Mouse (Mus musculus) gastrocnemius, postnatal 25 days (tissue): ENCODE measurements around the gene Zfp148. TPM values are rescaled to one million over a fixed set of nuclear protein-coding genes. Genes with fewer than 3 reads are reported as not detected.
"Not testable (repeated sequence)": the region's sequence is repeated elsewhere in the genome, so short reads cannot be mapped to it uniquely, and the experiment has no call there.

Experiments used
- DNase-seq: peaks from one replicate; pipeline ENCODE4 v3.0.0; 2022
- total RNA-seq, 2 experiments: library from RNA; stranded (reverse); gene quantifications; 1 replicate in 1 of 2; 2 replicates in 1 of 2; pipeline ENCODE4 v1.2.3; 2021

Zfp148 gene
- total RNA-seq, 2 experiments from 2014 or later = 18.8 to 21.9 TPM

DNA sequence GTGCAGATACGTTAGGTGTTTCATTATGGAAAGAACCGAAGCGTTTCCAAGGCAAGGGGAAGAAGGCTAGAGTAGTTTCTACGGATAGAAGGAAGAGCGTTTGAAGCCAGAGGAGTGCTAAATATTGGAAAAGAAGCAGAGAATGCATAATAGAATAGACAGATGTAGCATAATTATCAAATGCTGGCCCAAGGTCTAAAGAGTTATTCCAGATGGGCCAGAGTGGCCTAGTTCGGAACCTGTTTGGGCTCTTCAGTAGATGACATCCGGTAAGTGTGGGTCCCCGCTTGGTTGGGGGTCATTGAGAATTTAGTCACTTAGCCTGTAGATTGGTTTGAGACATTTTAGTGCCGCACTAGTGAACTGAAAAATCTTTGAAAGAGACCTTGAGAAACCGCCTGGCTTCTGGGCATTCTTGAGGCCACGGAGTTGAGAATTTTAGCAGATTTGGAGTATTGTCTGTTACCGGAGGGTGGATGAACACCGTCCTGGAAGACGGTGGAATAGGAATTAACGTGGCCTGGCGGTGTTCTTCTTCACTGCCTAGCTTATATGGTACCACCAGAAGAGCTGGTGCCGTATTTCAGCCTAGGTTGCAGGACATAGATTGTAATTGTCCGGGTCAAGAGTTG is 1.1 kb downstream of the Zfp148 start:
- DNase-seq = no peak

DNA sequence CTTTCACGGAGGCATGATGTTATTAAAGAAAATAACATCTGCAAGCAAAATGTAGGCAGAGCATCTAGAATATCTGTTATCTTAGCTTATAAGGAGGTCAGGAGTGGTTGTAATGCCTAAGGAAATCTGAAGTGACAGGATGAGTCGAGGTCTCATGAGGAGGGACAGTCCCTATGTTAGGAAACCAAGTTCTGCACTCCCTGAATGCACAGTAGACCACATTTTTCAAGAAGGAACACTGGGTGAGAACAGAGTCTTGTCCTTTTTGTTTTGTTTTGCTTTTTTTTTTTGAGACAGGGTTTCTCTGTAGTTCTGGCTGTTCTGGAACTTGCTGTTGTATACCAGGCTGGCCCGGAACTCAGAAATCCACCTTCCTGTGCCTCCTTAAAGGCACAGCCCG is 1.7 kb downstream of the Zfp148 start:
- DNase-seq = no peak

DNA sequence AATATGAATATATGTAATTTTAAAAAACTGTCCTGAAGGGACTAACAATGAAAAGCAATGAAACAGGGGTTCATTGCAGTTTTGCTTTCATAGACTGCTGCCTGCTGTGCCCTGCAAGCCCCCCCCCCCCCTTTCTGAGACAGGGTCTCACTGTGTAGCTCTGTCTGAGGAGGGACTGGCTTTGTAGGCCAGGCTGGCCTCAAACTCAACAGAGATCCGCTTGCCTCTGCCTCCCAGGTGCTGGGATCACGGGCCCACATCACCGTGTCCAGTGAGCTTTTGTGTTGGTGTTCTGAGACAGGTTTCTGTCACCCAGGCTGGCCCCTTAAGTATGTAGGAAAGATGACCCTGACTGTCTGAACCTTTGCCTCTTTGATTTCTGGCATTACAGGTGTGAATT is 2.9 kb downstream of the Zfp148 start:
- no peak for DNase-seq

DNA sequence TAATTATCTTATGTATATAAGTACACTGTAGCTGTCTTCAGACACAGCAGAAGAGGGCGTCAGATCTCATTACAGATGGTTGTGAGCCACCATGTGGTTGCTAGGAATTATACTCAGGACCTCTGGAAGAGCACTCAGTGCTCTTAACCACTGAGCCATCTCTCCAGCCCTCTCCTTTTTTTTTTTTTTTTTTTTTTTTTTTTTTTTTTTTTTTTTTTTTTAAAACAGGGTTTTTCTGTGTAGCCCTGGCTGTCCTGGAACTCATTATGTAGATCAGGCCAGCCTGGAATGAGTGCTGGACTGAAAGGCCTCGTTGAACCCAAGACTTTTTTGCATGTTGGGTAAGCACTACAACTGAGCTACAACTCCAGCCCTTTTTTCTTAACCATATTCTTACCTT is 3.4 kb downstream of the Zfp148 start:
- not testable (repeated sequence) for DNase-seq

DNA sequence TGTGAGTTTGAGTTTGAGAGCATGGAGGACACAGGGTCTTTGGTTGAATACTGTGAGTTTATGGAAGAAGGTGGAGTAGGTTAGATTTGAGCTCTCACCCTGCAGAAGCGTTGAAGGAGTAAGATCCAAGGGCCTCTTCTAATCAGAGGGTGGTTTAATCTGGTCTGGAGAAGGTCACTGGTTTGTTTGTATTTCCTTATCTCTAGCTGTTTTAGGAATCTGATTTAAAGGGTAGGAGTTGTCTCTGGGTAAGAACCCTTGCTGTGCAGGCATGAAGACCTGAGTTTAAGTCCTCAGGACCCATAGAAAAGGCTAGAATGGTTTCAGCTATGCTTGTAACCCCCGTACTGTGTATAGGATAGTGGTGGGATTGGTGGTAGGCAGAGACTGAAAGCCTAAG is 6.4 kb downstream of the Zfp148 start:
- DNase-seq = no peak

DNA sequence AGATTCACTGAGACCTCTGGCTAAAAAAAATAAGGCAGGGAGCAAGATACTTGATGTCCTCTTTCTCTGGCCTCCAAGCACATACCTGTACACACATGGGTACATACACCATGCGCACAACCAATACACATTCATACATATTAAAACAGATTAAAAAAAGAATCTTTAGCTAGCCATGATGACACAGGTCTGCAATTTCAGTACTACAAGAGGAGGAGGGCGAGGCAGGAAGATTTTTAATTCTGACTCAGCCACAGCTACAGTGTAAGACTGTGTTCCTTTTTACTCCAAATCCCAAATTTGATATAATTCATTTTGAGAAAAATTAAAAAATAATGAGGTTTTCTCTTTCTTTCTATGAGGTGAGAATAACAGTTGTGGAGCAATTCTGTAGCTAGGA is 6.8 kb downstream of the Zfp148 start:
- DNase-seq = no peak

DNA sequence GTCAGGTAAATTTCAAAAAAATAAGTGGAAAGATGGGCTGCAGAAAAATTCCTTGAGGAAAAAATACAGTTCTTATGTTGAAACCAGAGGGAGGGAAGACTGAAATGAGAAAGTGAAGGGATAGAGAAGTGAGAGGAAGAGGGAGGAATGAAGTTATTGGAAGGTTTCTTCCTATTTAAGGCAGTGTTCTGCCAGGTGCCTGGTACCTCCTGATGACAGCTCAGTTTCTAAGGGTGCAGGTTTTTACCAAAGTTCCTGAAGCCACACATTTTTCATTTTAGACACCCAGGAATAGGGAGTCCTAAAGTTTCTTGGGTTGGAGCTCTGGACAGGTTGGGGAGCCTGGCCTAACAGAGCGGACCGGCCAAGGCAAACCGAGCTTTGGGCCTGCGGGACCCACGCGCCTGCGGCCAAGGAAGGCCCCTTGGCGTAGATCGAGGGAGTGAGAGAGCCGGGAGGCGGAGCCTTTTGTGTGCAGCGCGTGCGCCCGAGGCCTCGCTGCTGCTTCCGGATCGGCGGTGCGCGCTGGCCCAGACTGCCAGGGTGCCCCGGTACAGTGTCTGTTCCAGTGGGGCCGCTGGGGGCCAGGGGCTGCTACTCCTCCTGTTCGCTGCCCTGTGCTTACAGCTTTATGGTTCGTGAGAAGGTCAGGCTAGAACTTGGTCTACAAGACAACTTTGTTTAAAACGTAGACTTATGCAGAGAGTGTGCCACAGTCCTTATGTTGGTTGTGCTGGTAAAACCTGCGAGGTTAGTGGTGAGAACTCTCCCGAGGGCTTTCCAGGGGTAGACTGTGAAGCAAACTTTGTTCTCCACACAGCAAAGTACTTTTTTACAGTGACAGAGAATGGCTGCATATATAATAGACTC is 19.5 kb downstream of the Zfp148 start:
- peak; percentile 75 for DNase-seq

DNA sequence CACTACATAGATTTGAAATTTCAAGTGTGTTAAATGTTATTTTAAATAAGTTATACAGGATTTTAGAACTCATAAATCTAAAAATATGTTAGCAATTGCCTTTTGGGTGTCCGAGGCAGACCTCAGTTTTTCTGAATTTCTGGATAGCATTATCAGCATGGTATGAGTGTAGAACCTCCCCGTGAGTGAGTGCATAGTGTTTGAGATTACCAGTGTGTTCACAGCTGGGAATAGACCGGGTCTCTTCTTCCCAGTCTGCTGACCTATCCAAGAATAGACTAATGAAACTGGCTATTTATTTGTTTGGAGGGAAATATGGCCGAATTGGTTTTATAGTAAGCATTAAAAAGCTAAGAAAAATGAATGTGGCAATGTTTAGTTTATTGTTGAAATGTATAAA is 20.3 kb downstream of the Zfp148 start:
- DNase-seq = no peak

DNA sequence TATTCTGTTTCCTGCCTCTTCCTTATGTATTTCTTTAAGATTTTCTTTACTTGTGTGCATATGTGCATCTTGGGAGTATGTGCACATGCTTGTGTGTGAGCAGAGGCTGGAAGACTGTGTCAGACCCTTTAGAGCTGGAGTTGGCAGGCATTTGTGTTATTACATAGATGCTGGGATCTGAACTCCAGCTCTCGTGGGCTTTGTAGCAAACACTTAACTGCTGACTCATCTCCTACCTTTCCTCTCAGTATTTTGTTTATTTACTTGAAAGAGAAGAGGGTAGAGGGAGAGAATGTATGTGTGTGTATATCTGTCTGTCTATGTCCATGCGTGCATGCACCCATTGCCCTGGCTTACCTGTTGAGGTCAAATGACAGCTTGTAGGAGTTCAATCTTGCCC is 22.6 kb downstream of the Zfp148 start:
- DNase-seq = no peak

DNA sequence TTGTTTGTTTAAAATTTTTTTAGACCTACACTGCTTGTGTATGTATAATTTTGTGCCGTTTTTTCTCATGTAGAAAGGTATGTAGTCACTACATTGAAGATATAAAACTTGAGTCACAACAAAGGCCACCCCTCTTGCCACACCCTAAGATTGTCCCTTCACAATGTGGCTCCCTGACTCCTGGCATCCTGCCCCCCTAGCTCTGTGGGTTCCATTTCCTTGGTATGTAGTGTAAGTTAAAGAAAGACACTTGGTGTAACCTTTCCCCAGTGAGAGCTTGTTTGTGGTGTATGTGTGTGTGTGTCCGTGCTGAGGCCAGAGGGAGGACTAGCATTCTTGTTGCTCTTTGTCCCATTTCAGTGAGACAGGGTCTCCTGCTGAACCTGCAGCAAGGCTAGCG is 23.4 kb downstream of the Zfp148 start:
- no peak for DNase-seq

DNA sequence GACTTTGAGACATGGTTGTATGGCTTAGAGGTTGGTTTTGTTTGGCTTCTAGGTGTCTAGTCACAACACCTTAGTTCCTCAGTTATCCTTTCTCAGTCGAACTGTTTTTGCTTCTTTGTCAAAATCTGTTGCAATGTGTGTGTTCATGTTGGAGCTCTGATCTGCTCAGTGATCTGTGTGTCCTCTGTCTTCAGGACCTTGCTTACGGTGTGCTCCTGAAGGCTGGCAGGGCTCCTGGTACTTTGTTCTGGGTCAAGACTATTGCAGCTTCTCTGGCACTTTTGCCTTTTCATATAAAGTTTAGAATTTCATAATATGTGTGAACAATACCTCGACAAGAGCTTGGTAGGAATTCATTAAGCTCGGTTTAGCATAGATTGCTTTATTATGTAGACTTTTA is 24.9 kb downstream of the Zfp148 start:
- DNase-seq = no peak

DNA sequence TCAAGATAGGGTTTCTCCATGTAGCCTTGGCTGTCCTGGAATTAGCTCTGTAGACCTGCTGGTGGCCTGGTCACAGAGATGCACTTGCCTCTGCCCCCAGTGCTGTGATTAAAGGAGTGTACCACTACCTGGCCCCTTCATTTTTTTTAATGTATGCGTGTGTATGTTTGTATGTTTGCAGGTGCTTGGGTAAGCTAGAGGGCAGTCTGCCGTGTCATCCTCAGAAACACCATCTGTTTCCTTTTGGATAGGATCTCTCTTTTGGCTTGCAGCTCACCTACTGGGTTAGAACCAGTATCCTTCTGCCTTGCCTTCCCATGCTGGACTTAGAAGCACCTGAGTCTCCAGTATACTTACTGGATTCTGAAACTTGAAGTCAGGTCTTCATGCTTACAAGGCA is 29.5 kb downstream of the Zfp148 start:
- no peak for DNase-seq

DNA sequence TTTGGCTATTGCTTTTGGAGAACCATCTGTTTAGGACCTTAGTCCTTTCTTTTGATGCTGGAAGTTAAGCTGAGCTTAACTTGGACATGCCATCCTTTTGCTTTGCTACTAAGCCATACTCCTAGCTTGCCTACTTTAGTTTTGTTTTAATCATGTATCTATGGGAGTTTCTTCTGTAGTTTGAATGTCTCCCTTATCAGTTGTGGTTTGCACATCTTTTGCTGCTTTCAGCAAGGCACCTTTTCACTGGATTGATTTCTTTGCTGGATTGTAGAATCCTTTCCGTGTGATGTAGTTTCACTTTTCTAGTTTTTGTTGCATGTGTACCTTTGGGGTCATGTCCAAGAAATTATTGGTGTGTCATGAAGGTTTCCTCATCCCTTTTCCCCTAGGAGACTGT is 30.0 kb downstream of the Zfp148 start:
- no peak for DNase-seq

DNA sequence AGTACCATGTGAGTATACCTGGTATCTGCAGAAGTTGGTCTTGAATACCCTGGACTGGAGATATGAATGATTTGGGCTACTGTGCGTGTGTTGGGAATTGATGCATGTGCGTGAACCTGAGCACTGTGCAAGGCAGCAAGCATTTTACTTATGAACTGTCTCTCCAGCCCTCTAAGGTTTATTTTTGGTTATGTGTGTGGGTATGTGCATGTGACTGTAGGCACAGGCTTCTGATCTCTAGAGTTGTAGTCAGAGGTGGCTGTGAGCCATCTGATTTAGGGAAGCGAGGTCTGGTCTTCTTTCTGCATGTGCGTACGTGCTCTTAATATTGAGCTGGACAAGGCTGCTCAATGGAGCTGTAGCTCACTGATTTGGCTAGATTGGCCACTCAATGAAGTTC is 33.6 kb downstream of the Zfp148 start:
- no peak for DNase-seq

DNA sequence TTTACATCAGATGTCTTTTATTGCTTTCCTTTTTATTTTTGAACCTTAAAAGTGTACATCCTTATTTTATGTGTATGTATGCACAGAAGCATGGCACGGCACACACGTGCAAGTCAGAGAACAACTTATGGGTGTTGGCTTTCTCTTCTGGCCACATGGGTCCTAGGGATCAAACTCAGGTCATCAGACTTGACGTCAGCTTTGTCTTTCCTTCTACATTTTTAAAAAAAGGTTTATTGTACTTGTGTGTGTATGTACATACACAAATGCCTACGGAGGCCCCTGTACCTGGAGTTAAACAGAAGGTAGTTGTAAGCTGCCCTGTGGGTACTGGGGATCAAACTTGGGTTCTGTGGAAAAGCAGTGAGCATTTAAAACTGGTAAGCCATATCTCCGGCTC is 35.0 kb downstream of the Zfp148 start:
- DNase-seq = no peak

DNA sequence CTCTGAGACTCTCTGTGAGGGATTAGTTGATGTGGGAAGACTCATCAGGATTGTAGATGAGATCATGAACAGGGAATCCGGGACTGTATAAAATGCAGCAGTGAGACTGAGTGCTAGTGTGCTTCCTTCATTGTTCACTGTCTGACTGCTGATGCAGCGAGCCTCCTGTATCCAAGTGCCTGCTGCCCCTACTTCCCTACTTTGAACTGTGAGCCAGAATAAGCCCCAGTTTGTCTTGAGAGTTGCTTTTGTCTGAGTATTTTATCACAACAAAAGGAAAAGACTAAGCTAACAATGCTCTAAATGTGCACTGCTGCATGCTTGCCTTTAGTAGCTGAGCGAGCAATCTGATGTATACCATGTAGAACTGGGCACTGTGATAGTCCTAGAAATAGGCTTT is 47.7 kb downstream of the Zfp148 start:
- no peak for DNase-seq

DNA sequence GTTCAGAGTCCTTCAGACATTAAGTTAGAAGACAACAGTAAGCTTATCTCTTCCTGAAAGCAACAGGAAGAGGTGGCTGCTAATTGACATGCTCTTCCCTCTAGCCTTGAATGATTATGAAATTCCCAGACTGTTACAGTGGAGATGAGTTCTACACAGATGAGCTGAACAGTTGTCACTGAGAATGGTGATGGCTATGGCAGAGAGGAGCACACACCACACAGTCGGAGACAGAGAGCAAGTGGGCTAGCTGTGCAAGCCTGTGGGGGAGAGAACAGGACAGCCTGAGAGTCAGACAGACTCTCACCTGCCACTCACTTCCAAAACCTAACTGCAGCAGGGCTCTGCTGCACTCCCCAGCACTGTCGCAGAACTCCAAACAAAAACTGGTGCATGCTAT is 51.0 kb downstream of the Zfp148 start:
- no peak for DNase-seq

DNA sequence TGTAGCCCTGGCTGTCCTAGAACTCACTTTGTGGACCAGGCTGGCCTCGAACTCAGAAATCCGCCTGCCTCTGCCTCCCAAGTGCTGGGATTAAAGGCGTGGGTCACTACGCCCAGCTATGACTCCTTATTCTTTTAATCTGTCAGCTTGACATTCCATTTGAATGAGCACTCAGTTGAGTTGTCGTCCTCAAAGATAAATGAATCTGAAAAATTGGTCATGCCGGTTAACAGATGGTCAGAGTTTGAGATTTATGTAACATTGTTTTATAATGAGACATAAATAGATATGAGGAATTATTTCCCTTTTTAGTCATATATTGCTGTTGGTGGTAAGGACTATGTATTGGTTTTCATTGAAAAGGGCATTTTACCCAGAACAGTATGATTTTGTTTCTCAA is 60.4 kb downstream of the Zfp148 start:
- DNase-seq = no peak

DNA sequence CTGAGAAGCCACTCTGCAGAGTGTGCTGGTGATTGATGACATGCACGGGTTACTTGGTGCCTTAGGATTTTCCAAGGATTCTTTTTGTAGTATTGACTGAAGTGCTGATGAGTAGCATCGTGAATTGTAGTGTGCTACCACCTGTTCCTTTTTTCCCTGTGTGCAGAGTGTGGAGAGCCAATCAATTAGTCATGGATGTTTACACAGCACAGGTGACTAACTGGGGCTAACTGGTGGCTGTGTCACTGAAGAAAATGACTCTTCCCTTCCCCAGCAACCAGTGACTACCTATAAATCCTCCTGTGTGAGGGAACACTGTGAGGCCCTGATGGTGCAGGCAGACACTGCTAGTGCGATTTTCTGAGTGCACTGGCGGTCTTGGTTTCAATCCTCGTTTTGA is 66.2 kb downstream of the Zfp148 start:
- DNase-seq = no peak

DNA sequence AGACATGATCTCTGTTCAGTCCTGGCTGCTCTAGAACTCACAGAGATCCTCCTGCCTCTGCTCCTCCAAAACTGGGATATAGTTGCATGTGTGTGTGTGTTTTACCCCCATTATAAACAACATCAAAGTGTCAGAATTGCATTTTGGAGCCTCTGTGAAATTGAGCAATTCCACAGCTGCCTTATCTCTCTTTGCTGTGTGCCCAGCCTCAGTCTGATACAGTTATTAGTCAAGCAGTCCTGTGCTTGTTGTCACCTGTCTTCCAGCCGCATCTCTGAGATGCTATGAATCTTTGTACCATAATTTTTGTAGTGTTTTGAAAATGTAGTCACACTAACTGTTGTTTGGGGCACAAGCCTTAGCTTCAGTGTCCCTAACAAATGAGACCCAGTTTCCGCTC is 73.2 kb downstream of the Zfp148 start:
- no peak for DNase-seq

DNA sequence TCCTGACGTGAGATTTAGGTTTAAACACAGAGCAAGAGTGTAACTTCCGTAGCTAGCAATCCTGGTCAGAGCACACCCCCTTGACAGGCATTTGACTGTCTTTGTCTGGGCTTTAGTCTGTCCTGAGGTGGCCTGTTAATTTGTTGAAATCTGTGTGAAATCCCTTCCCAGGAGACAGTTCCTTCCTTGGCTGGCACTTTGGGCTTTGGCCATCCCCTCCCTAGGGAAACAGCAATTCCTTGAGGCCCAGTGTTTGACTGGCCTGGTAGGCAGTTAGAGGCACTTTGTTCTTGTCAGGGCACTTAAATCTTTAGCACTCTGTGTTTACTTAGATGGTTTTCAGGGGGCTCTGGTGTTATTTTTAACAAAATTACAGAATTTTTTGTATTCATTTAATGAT is 73.7 kb downstream of the Zfp148 start:
- DNase-seq = no peak

DNA sequence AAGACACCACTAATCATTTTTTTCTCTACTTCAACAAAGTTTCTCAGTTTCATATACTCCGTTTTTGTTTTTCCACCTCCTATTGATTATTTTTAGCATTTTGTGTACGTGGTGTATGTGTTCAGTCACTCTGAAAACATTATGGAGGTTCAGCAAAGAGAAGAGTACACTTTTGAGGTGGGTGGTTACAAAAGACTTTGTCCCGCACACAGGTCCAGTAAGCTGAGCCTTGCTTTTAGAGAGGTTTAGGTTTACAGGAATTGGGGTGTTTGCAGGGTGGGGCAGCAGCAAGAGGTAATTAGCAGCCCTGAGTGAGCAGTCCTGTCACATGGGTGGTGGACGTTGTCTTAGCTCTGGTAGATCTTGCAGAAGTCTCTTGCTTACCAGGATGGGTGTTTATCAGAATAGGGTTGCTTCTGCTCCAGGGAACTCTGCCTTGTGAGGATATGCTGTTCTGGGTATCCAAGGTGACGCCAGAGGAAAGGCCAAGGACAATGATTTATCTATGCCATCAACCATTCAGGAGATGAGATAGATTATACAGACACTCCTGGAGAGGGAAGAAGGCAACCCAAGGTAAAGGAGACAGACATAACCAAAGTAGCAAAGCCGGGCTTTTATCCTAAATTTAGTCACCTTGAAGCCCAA is 74.8 kb downstream of the Zfp148 start:
- DNase-seq = no peak

DNA sequence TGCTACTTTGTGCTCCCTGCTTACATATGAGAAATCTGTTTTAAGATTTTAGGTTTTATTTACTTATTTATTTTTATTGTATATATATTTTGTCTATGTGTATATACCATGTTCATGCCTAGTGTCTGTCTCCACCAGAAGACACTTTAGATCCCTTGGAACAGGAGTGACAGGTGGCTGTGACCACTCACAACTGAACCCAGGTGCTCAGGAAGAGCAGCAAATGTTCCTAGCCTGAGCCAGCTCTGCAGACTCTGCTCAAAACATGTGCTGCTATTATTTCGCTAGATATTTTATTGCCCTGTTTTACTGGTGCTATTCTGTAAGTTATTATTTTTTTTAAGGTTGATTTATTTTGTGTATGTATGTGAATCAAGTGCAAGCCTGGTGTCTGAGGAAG is 78.5 kb downstream of the Zfp148 start:
- DNase-seq = no peak

DNA sequence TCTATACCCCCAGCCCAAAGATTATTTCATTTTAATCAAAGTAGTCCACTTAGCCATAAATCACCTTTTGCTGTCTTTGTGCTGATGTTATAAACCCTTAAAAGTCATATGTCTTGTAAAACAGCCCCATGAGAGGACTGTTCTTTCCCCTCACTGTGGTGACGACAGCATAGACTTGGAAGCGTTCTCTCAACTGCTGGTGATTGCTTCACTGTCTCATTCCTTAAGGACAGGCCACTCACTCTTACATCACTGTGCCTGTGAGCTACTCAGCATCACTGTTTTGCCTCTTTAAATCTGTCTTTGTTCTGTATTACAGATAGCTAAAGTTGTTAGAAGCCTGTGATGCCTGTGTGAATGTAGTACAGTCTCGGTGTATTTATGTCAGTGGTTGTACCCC is 80.8 kb downstream of the Zfp148 start:
- DNase-seq = peak; percentile 11
